Mouse (Mus musculus): ENCODE measurements around the gene Cc2d1a. TPM values are rescaled to one million over a fixed set of nuclear protein-coding genes. Genes with fewer than 3 reads are reported as not detected.

Gene Cc2d1a
- polyA plus RNA-seq, 1 experiment from 2014 or later, result 16.9 TPM

GRCm38 (mm10) chr8:84098376-84098775 is 49.4 kb downstream of the Cc2d1a start:
- Histone ChIP-seq H3K27ac (ENCODE audit: low read depth, low read length) (peak overlapping the region; percentile 50), H3K9me3 (ENCODE audit: control insufficient read depth) (no peaks in the 10 kb centered on the region), H3K4me2 (replicated peaks; ENCODE audit: low read depth) (no peak overlapping the region), H3K4me3 (ENCODE audit: low read depth, low read length) (no peak overlapping the region), H3K9ac (ENCODE audit: low read depth, low read length) (no peak overlapping the region), H3K4me1 (replicated peaks; ENCODE audit: control insufficient read depth, insufficient read depth, low read length) (0 out of 2 replicates have a peak, but pooled peaks cover 5% of the 10 kb centered on the region), H3K36me3 (ENCODE audit: control insufficient read depth, insufficient read depth) (peaks cover 65% of the 10 kb centered on the region), H3K27me3 (replicated peaks; ENCODE audit: control insufficient read depth, insufficient read depth, low read length) (no peaks in the 10 kb centered on the region)
- no peak for TF ChIP-seq CTCF (IDR thresholded peaks at IDR 0.05; ENCODE audit: low read depth)
- ATAC-seq, result no peak
- 97% methylated on average over 7 of the region's 7 CpGs for WGBS

- WGBS, result 63% methylated on average over 8 of the region's 8 CpGs
- Histone ChIP-seq H3K4me1 (replicated peaks; ENCODE audit: control insufficient read depth, insufficient read depth, low read length) (no peaks in the 10 kb centered on the region), H3K4me2 (replicated peaks; ENCODE audit: low read depth) (no peak overlapping the region), H3K9ac (ENCODE audit: low read depth, low read length) (no peak overlapping the region), H3K36me3 (ENCODE audit: control insufficient read depth, insufficient read depth) (peaks cover 79% of the 10 kb centered on the region), H3K27me3 (replicated peaks; ENCODE audit: control insufficient read depth, insufficient read depth, low read length) (no peaks in the 10 kb centered on the region), H3K4me3 (ENCODE audit: low read depth, low read length) (no peak overlapping the region), H3K9me3 (ENCODE audit: control insufficient read depth) (no peaks in the 10 kb centered on the region), H3K27ac (ENCODE audit: low read depth, low read length) (no peak overlapping the region)
- ATAC-seq, result no peak
- TF ChIP-seq CTCF (IDR thresholded peaks at IDR 0.05; ENCODE audit: low read depth), result no peak
Measured at GRCm38 (mm10) chr8:84096061-84096460, 51.7 kb downstream of the Cc2d1a start.

- no peak overlapping the region for H3K27ac ChIP-seq (ENCODE audit: low read depth, low read length)
- no peak for ATAC-seq
Measured at GRCm38 (mm10) chr8:84090585-84090984, 57.2 kb downstream of the Cc2d1a start.

GRCm38 (mm10) chr8:84089277-84089676 is 58.5 kb downstream of the Cc2d1a start:
- Histone ChIP-seq H3K4me1 (replicated peaks; ENCODE audit: control insufficient read depth, insufficient read depth, low read length) (no peaks in the 10 kb centered on the region), H3K27ac (ENCODE audit: low read depth, low read length) (no peak overlapping the region), H3K9me3 (ENCODE audit: control insufficient read depth) (no peaks in the 10 kb centered on the region), H3K9ac (ENCODE audit: low read depth, low read length) (no peak overlapping the region), H3K27me3 (replicated peaks; ENCODE audit: control insufficient read depth, insufficient read depth, low read length) (no peaks in the 10 kb centered on the region), H3K4me3 (ENCODE audit: low read depth, low read length) (no peak overlapping the region), H3K4me2 (replicated peaks; ENCODE audit: low read depth) (no peak overlapping the region), H3K36me3 (ENCODE audit: control insufficient read depth, insufficient read depth) (peaks cover 62% of the 10 kb centered on the region)
- peak; percentile 53; the same call in 1 of the 2 replicates for ATAC-seq
- no peak for TF ChIP-seq CTCF (IDR thresholded peaks at IDR 0.05; ENCODE audit: low read depth)
- 39% methylated on average over 9 of the region's 9 CpGs for WGBS

More at GRCm38 (mm10) chr8:84090585-84090984, 57.2 kb downstream of the Cc2d1a start:
- Histone ChIP-seq H3K4me2 (replicated peaks; ENCODE audit: low read depth) (no peak overlapping the region), H3K9me3 (ENCODE audit: control insufficient read depth) (no peaks in the 10 kb centered on the region), H3K4me1 (replicated peaks; ENCODE audit: control insufficient read depth, insufficient read depth, low read length) (no peaks in the 10 kb centered on the region), H3K9ac (ENCODE audit: low read depth, low read length) (no peak overlapping the region), H3K27me3 (replicated peaks; ENCODE audit: control insufficient read depth, insufficient read depth, low read length) (no peaks in the 10 kb centered on the region), H3K4me3 (ENCODE audit: low read depth, low read length) (no peak overlapping the region), H3K36me3 (ENCODE audit: control insufficient read depth, insufficient read depth) (peaks cover 67% of the 10 kb centered on the region)
- 90% methylated on average over 8 of the region's 8 CpGs for WGBS
- no peak for TF ChIP-seq CTCF (IDR thresholded peaks at IDR 0.05; ENCODE audit: low read depth)

GRCm38 (mm10) chr8:84087821-84088220 is 59.9 kb downstream of the Cc2d1a start:
- no peak overlapping the region for H3K4me3 ChIP-seq (ENCODE audit: low read depth, low read length)
- no peaks in the 10 kb centered on the region for H3K9me3 ChIP-seq (ENCODE audit: control insufficient read depth)
- TF ChIP-seq CTCF (IDR thresholded peaks at IDR 0.05; ENCODE audit: low read depth), result no peak
- H3K36me3 ChIP-seq (ENCODE audit: control insufficient read depth, insufficient read depth), result peaks cover 60% of the 10 kb centered on the region
- no peak overlapping the region for H3K27ac ChIP-seq (ENCODE audit: low read depth, low read length)
- no peak overlapping the region for H3K4me2 ChIP-seq (replicated peaks; ENCODE audit: low read depth)
- H3K27me3 ChIP-seq (replicated peaks; ENCODE audit: control insufficient read depth, insufficient read depth, low read length), result no peaks in the 10 kb centered on the region
- H3K9ac ChIP-seq (ENCODE audit: low read depth, low read length), result no peak overlapping the region
- H3K4me1 ChIP-seq (replicated peaks; ENCODE audit: control insufficient read depth, insufficient read depth, low read length), result no peaks in the 10 kb centered on the region
- ATAC-seq, result no peak
- WGBS, result 97% methylated on average over 14 of the region's 14 CpGs

- peaks cover 61% of the 10 kb centered on the region for H3K36me3 ChIP-seq (ENCODE audit: control insufficient read depth, insufficient read depth)
Measured at GRCm38 (mm10) chr8:84087156-84087555, 60.6 kb downstream of the Cc2d1a start.

More at GRCm38 (mm10) chr8:84087156-84087555, 60.6 kb downstream of the Cc2d1a start:
- no peaks in the 10 kb centered on the region for H3K9me3 ChIP-seq (ENCODE audit: control insufficient read depth)
- H3K27ac ChIP-seq (ENCODE audit: low read depth, low read length), result no peak overlapping the region
- no peaks in the 10 kb centered on the region for H3K27me3 ChIP-seq (replicated peaks; ENCODE audit: control insufficient read depth, insufficient read depth, low read length)
- ATAC-seq, result no peak
- TF ChIP-seq CTCF (IDR thresholded peaks at IDR 0.05; ENCODE audit: low read depth), result no peak
- WGBS, result 77% methylated on average over 7 of the region's 7 CpGs
- H3K4me1 ChIP-seq (replicated peaks; ENCODE audit: control insufficient read depth, insufficient read depth, low read length), result no peaks in the 10 kb centered on the region
- no peak overlapping the region for H3K4me3 ChIP-seq (ENCODE audit: low read depth, low read length)
- H3K4me2 ChIP-seq (replicated peaks; ENCODE audit: low read depth), result no peak overlapping the region
- no peak overlapping the region for H3K9ac ChIP-seq (ENCODE audit: low read depth, low read length)
